Mouse (Mus musculus) liver, postnatal 0 days (tissue): ENCODE results near the gene Olfr723. TPM values are rescaled to one million over a fixed set of nuclear protein-coding genes. Genes with fewer than 3 reads are reported as not detected.
"Not testable (repeated sequence)": the region's sequence is repeated elsewhere in the genome, so short reads cannot be mapped to it uniquely, and the experiment has no call there.

Experiments
- ATAC-seq: fragments of 200-750 bp; cut with Nextera tagmentation; 2 replicates; pipeline ENCODE4 v1.8.0; 2017; ENCODE audit warnings: mild to moderate bottlenecking, moderate library complexity
- DNase-seq: peaks from one replicate; pipeline ENCODE4 v3.0.0-alpha.2; 2016
- H3K27ac ChIP-seq: fragments of 300-500 bp; sonication (generic); 2 replicates; pipeline ENCODE4 v1.5.1; 2014; ENCODE audit warnings: antibody characterized with exemption, moderate library complexity, mild to moderate bottlenecking, low read depth
- H3K27me3 ChIP-seq: fragments of 300-500 bp; sonication (generic); 2 replicates; pipeline ENCODE4 v1.6.1; 2014; ENCODE audit warnings: low read length, control low read depth, mixed read lengths; ENCODE audit not compliant: insufficient read depth
- H3K36me3 ChIP-seq: fragments of 300-500 bp; sonication (generic); replicated peaks from 2 replicates; pipeline ENCODE4 v1.6.1; 2014; ENCODE audit warnings: mild to moderate bottlenecking, control low read depth, low read length, moderate library complexity, mixed read lengths; ENCODE audit not compliant: insufficient read depth
- H3K4me1 ChIP-seq: fragments of 300-500 bp; sonication (generic); 2 replicates; pipeline ENCODE4 v1.6.1; 2014; ENCODE audit warnings: antibody characterized with exemption, mild to moderate bottlenecking, control low read depth; ENCODE audit not compliant: insufficient read depth
- H3K4me2 ChIP-seq: fragments of 300-500 bp; sonication (generic); 2 replicates; pipeline ENCODE4 v1.6.1; 2014; ENCODE audit warnings: low read depth, mild to moderate bottlenecking, low read length, moderate library complexity, mixed read lengths
- H3K4me3 ChIP-seq: fragments of 300-500 bp; sonication (generic); 2 replicates; pipeline ENCODE4 v1.5.1; 2014; ENCODE audit warnings: low read depth, low read length
- H3K9ac ChIP-seq: fragments of 300-500 bp; sonication (generic); replicated peaks from 2 replicates; pipeline ENCODE4 v1.6.1; 2014; ENCODE audit warnings: mild to moderate bottlenecking, moderate library complexity
- H3K9me3 ChIP-seq: fragments of 300-500 bp; sonication (generic); 2 replicates; pipeline ENCODE4 v1.6.1; 2016; ENCODE audit warnings: mild to moderate bottlenecking, control low read depth, low read length, mixed read lengths
- CTCF ChIP-seq: sonication (generic); IDR thresholded peaks from 2 replicates; pipeline ENCODE4 v1.5.1; 2016; ENCODE audit warnings: antibody characterized with exemption, low read depth
- EP300 ChIP-seq: IDR thresholded peaks from 2 replicates; pipeline ENCODE4 v1.6.1; 2016; ENCODE audit warnings: antibody characterized with exemption, low read depth, mild to moderate bottlenecking
- WGBS: fragments of 180-500 bp; shearing (Covaris S2); extraction: QIAGEN DNeasy Blood & Tissue Kit; methylation state at CpG from one replicate; pipeline ENCODE4 v1.1.7; 2014; ENCODE audit not compliant: insufficient replicate concordance; 5-methylcytosine and 5-hydroxymethylcytosine counted together
- polyA plus RNA-seq: library from polyadenylated mRNA; unstranded; fragments of >200 nt; fragmentation: Nextera tagmentation; extraction: Ambion mirVana; gene quantifications from 2 replicates; pipeline ENCODE4 v1.2.1, GENCODE M21; 2015

Olfr723 gene
- polyA plus RNA-seq = not detected in 2 replicates

- DNase-seq, H3K4me2 ChIP-seq, ATAC-seq, H3K9me3 ChIP-seq, H3K4me3 ChIP-seq, H3K27me3 ChIP-seq, H3K27ac ChIP-seq, H3K9ac ChIP-seq, H3K4me1 ChIP-seq, H3K36me3 ChIP-seq: not testable (repeated sequence)
Observed at GRCm38 (mm10) chr14:49931687-49932086, at the start of gene Olfr723. Gene Olfr723, minus strand, starts transcription at chr14:49931787.

- not testable (repeated sequence) for H3K27me3 ChIP-seq, H3K4me3 ChIP-seq, H3K27ac ChIP-seq, H3K4me1 ChIP-seq, H3K36me3 ChIP-seq, H3K9me3 ChIP-seq, H3K4me2 ChIP-seq, ATAC-seq, H3K9ac ChIP-seq, DNase-seq
- 65% methylated on average over 1 of the region's 1 CpGs for WGBS
Observed at GRCm38 (mm10) chr14:49963174-49963573, 31.6 kb upstream of the Olfr723 start, which contains the start of gene Olfr724. Gene Olfr724, minus strand, starts transcription at chr14:49963274.

- ATAC-seq (no peak), DNase-seq (no peak)
- TF ChIP-seq CTCF = no peak
- no peak for TF ChIP-seq EP300
- Histone ChIP-seq H3K4me2 (no peak overlapping the region), H3K27me3 (no peaks in the 10 kb centered on the region), H3K9me3 (no peaks in the 10 kb centered on the region), H3K9ac (no peak overlapping the region), H3K36me3 (no peaks in the 10 kb centered on the region), H3K27ac (no peak overlapping the region), H3K4me3 (no peak overlapping the region), H3K4me1 (no peaks in the 10 kb centered on the region)
- 13% methylated on average over 2 of the region's 2 CpGs for WGBS
Observed at GRCm38 (mm10) chr14:49955890-49956289, 24.3 kb upstream of the Olfr723 start.

GRCm38 (mm10) chr14:49901899-49902298 lies 29.7 kb downstream of the Olfr723 start, which contains the start of gene Olfr722:
Gene Olfr722, minus strand, starts transcription at chr14:49901999.
- ATAC-seq = no peak
- no peak within 1 kb of the TSS for H3K27ac ChIP-seq
- H3K36me3 ChIP-seq = no peaks in the 10 kb centered on the region
- H3K9ac ChIP-seq = no peak within 1 kb of the TSS
- no peaks in the 10 kb centered on the region for H3K4me1 ChIP-seq
- H3K4me2 ChIP-seq = no peak within 1 kb of the TSS
- no peak within 1 kb of the TSS for H3K4me3 ChIP-seq
- no peak for DNase-seq
- no peaks in the 10 kb centered on the region; the same call in 1 of the 2 replicates for H3K9me3 ChIP-seq
- no peaks in the 10 kb centered on the region for H3K27me3 ChIP-seq
- TF ChIP-seq CTCF (no peak), EP300 (no peak)

Other genes with a start within 250 kb of the Olfr723 start
- gene Armh4, start 148.4 kb downstream of the Olfr723 start, polyA plus RNA-seq = 0.18 and 0.32 TPM in 2 replicates
- gene Olfr722, start 29.8 kb downstream of the Olfr723 start, polyA plus RNA-seq = not detected in 2 replicates
- gene Olfr724, start 31.5 kb upstream of the Olfr723 start, polyA plus RNA-seq = not detected in 2 replicates
- not detected in 2 replicates for gene Olfr725, start 108.6 kb upstream of the Olfr723 start, polyA plus RNA-seq
- gene Olfr726, start 159.2 kb upstream of the Olfr723 start, polyA plus RNA-seq = not detected in 2 replicates
- gene Olfr727, start 191.4 kb upstream of the Olfr723 start, polyA plus RNA-seq = not detected in 2 replicates
- not detected in 2 replicates for gene Olfr728, start 210.9 kb upstream of the Olfr723 start, polyA plus RNA-seq
- not detected in 2 replicates for gene Olfr729, start 221.1 kb upstream of the Olfr723 start, polyA plus RNA-seq